Mouse (Mus musculus): ENCODE results near the gene Gnat3.

The Gnat3 gene

DNA sequence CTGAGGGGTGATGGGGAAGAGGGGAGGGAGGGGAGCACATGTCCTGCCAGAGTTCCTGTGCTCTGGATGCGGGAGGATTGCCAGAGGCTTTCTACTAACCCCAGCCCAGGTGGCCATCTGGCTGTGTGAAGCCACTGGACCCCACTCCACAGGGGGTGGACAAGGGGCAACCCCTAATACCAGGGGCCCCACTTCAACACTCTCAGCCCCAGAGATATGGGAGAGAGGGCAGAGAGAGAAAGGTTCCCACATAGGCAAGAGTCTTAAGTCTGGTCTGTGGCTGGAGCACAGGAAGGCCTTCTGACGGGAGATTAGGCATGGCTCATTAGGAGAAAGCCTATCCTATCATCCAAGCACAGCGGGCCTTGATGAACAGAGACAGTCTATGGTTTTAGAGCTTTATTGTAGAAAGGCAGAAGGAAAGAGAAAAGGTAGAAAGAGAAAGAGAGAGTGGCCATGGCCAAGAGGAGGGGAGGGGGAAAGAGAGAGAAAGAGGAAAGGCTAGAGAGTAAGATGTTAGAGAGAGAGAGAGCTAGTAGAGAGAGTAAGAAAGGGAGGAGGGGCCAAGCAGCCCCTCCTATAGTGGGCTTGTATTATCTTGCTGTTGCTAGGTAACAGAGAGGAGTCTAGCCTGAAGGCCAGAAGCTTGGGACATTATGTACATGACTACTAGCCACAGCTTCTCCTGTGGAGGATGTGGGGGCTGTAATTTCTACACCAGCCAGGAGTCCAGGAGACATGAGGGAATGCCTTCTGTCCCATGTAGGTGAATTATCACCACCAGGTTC lies 42.7 kb downstream of the Gnat3 start:
- ATAC-seq (ENCODE audit: insufficient number of reproducible peaks, low FRiP score, low TSS enrichment): no peak

- ATAC-seq (ENCODE audit: insufficient number of reproducible peaks, low FRiP score, low TSS enrichment): no peak
Observed at GRCm38 (mm10) chr5:18006157-18006556, 43.8 kb downstream of the Gnat3 start.

GRCm38 (mm10) chr5:18007067-18007466 lies 44.7 kb downstream of the Gnat3 start:
- ATAC-seq (ENCODE audit: insufficient number of reproducible peaks, low FRiP score, low TSS enrichment): no peak

DNA sequence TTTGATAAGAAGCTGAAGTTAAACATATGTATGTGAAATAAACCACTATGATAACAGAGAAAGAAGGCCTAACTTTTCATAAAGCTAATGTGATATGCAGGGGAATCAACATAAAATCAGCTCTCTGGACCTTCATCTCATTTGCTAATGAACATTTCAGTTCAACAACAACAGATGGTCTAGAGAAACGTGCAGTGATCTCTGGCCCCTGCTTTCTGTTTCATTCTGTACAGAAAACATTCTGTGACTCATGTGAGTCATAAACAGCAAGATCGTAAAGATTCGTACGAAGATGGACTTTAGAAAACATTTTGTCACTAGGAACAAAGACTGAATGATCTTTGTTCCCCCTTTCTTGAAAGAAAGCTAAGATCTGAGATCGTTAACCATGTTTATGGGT lies 48.0 kb downstream of the Gnat3 start:
- ATAC-seq (ENCODE audit: insufficient number of reproducible peaks, low FRiP score, low TSS enrichment): no peak

GRCm38 (mm10) chr5:18013196-18013595 lies 50.8 kb downstream of the Gnat3 start:
- no peak for ATAC-seq (ENCODE audit: insufficient number of reproducible peaks, low FRiP score, low TSS enrichment)

DNA sequence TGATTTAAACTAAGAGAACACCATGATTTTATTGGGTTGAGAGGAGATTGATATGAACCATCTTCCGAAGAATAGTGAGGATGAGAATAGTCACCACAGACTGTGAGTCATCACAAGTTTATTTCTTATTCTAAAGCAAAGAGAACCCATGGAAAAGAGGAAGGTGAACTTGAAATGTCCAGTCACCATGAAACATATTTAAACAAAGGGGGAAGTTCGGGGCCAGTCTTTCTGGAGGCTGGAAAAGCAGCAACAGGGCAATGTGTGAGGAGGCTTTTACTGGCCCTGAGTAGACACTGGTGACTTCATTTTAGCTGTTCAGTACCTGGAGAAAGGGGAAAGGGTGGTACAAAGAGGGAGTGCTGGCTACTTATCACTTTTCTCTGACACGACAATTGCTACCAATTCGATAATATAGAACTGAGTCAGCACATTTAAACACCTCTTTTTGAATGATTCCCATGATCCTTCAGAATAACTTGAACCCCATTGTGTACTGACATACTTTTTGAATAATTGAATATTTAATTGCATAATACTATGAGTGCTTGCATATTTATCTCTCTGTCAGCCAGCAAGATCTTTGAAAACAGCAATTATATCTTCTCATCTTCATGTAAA lies 52.0 kb downstream of the Gnat3 start:
- ATAC-seq (ENCODE audit: insufficient number of reproducible peaks, low FRiP score, low TSS enrichment): no peak

DNA sequence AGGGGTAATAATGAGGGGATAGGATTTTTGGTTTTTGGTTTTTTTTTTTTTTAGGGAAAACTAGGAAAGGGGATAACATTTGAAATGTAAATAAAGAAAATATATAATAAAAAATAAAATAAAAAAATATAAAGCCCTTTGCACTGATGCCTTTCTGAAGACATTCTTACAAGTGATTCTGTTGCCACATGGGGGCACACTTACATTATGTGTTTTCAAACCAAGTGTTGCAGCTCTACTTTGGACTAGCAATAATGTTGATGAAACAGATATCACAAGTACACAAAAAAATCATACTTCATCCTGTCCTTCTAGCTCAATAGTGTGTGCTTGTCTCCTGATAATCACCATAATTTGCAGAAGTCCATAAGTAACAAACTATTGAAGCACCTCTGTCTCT lies 61.0 kb downstream of the Gnat3 start:
- no peak for ATAC-seq (ENCODE audit: insufficient number of reproducible peaks, low FRiP score, low TSS enrichment)

- no peak for ATAC-seq (ENCODE audit: insufficient number of reproducible peaks, low FRiP score, low TSS enrichment)
Observed at GRCm38 (mm10) chr5:18027531-18027930, 65.2 kb downstream of the Gnat3 start.

GRCm38 (mm10) chr5:18035848-18036638 lies 73.7 kb downstream of the Gnat3 start:
- no peak for ATAC-seq (ENCODE audit: insufficient number of reproducible peaks, low FRiP score, low TSS enrichment)

- ATAC-seq (ENCODE audit: insufficient number of reproducible peaks, low FRiP score, low TSS enrichment): no peak
Observed at GRCm38 (mm10) chr5:18043022-18043421, 80.7 kb downstream of the Gnat3 start.

- no peak for ATAC-seq (ENCODE audit: insufficient number of reproducible peaks, low FRiP score, low TSS enrichment)
Observed at GRCm38 (mm10) chr5:18048841-18049240, 86.5 kb downstream of the Gnat3 start.

DNA sequence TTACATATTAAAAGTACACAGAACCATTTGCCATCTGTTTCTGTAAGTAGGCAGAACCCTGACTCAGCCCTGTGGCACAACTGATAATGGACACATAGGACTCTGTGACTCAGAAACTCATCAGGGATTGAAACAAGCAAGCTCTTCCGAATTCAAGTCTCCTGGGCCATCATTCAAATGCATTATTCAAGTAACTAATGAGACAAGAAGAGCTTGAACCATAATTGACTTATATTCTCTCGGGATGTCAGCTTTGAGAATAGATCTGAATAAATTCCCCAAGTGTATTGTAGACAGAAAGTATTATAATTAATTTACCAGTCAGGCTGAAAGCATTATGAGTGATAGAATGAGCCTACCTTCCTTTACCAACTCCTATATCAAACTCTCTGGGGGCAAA lies 93.0 kb downstream of the Gnat3 start:
- ATAC-seq (ENCODE audit: insufficient number of reproducible peaks, low FRiP score, low TSS enrichment): no peak

Data from cerebellum, adult (tissue).